Mouse (Mus musculus) hindbrain, embryonic 16.5 days (tissue): Measurements from ENCODE around the gene Ano9. TPM values are rescaled to one million over a fixed set of nuclear protein-coding genes. Genes with fewer than 3 reads are reported as not detected.

ENCODE experiments used
- polyA plus RNA-seq: library from polyadenylated mRNA; unstranded; fragments of >200 nt; fragmentation: Nextera tagmentation; extraction: Ambion mirVana; gene quantifications from 2 replicates; pipeline ENCODE4 v1.2.1, GENCODE M21; 2015

The Ano9 gene
- polyA plus RNA-seq, 1 experiment from 2014 or later = 0.80 TPM

Other genes starting within 250 kb of the Ano9 start
- gene Psmd13, start 235.8 kb downstream of the Ano9 start, polyA plus RNA-seq = 259 and 260 TPM in 2 replicates
- gene Sirt3, start 235.5 kb downstream of the Ano9 start, polyA plus RNA-seq = 60.8 and 70.6 TPM in 2 replicates
- gene Cox8b, start 217.4 kb downstream of the Ano9 start, polyA plus RNA-seq = 2.0 TPM in 1 of 2 replicates, not detected in the other
- gene Nlrp6, start 196.9 kb downstream of the Ano9 start, polyA plus RNA-seq = 0.65 and 0.75 TPM in 2 replicates
- 8.3 and 10.4 TPM in 2 replicates for gene Pgghg, start 176.4 kb downstream of the Ano9 start, polyA plus RNA-seq
- 0.49 and 1.7 TPM in 2 replicates for gene Ifitm5, start 167.5 kb downstream of the Ano9 start, polyA plus RNA-seq
- gene Gm45717, start 161.9 kb downstream of the Ano9 start, polyA plus RNA-seq = not detected in 2 replicates
- gene Ifitm2, start 161.8 kb downstream of the Ano9 start, polyA plus RNA-seq = 182 and 202 TPM in 2 replicates
- 15.2 and 19.4 TPM in 2 replicates for gene Ifitm1, start 150.6 kb downstream of the Ano9 start, polyA plus RNA-seq
- 41.2 and 43.1 TPM in 2 replicates for gene Ifitm3, start 107.0 kb downstream of the Ano9 start, polyA plus RNA-seq
- gene Ifitm6, start 99.9 kb downstream of the Ano9 start, polyA plus RNA-seq = 0.83 and 1.3 TPM in 2 replicates
- not detected in 2 replicates for gene Gm17387, start 88.7 kb downstream of the Ano9 start, polyA plus RNA-seq
- 53.3 and 55.0 TPM in 2 replicates for gene B4galnt4, start 56.7 kb downstream of the Ano9 start, polyA plus RNA-seq
- gene Pkp3, start 39.6 kb downstream of the Ano9 start, polyA plus RNA-seq = 0.31 and 0.32 TPM in 2 replicates
- gene Sigirr, start 17.2 kb downstream of the Ano9 start, polyA plus RNA-seq = 3.2 and 3.3 TPM in 2 replicates
- gene Ptdss2, start 4.6 kb upstream of the Ano9 start, polyA plus RNA-seq = 82.8 and 95.8 TPM in 2 replicates
- 53.6 and 54.1 TPM in 2 replicates for gene Rnh1, start 55.1 kb upstream of the Ano9 start, polyA plus RNA-seq
- gene Hras, start 76.2 kb upstream of the Ano9 start, polyA plus RNA-seq = 93.2 and 132 TPM in 2 replicates
- 10.1 and 10.4 TPM in 2 replicates for gene Lrrc56, start 76.4 kb upstream of the Ano9 start, polyA plus RNA-seq
- 0.35 and 0.89 TPM in 2 replicates for gene Lmntd2, start 96.3 kb upstream of the Ano9 start, polyA plus RNA-seq
- 22.8 and 25.9 TPM in 2 replicates for gene Rassf7, start 98.1 kb upstream of the Ano9 start, polyA plus RNA-seq
- 57.1 and 67.4 TPM in 2 replicates for gene Phrf1, start 111.0 kb upstream of the Ano9 start, polyA plus RNA-seq
- gene Irf7, start 148.7 kb upstream of the Ano9 start, polyA plus RNA-seq = 1.8 and 2.0 TPM in 2 replicates
- gene Cdhr5, start 159.0 kb upstream of the Ano9 start, polyA plus RNA-seq = 0.29 TPM in 1 of 2 replicates, not detected in the other
- 3.5 and 6.1 TPM in 2 replicates for gene Sct, start 161.3 kb upstream of the Ano9 start, polyA plus RNA-seq
- 0.64 and 1.00 TPM in 2 replicates for gene Drd4, start 174.2 kb upstream of the Ano9 start, polyA plus RNA-seq
- 202 and 206 TPM in 2 replicates for gene Deaf1, start 209.9 kb upstream of the Ano9 start, polyA plus RNA-seq
- 48.2 and 52.2 TPM in 2 replicates for gene Tmem80, start 209.9 kb upstream of the Ano9 start, polyA plus RNA-seq
- 2.5 and 3.1 TPM in 2 replicates for gene Eps8l2, start 221.1 kb upstream of the Ano9 start, polyA plus RNA-seq